Mouse (Mus musculus): Measurements from ENCODE around the gene Tmem33.

Tmem33 gene

DNA sequence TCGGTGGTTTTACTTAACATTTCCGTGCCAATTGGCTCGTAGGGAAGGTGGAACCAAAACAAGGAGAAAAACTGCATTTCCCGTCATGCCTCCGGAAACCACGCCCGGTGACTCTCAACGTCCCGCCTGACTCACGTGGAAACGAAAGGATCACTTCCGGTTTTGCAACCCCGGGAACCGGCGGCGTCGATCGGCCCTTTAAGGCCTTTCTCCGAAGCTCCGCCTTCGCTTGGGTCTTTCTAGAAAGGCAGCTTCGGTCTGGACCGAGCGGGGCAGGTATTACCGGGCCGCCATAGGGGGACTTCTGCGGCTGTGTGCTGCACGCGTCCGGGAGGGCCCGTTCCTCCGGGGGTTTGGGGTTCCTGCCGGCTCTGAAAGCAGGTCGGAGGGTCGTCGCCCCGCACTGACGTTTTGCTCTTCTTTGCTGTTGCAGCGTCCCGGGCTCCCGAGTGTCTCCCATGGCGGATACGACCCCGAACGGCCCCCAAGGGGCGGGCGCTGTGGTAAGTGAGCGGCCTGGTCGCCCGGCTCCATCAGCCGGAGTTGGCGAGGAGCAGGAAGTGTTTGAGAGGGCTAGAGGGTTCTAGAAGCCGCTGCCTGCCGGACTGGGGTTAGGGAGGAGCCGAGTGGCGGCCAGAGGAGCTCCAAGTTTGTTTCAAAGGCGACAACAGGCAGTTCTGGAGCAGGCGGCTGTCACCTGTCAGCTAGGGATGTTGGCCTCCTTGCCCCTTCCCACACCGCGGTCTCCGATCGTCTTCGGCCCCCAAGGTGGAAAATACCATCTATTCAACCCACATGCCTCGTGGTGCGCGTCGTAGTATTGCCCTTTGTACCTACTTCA is at the start of gene Tmem33:
TSS of gene Tmem33 (plus strand) at position 35 of the 841 bp plus-strand sequence.
- DNase-seq (ENCODE audit: low read depth, low spot score) = peak; percentile 96

GRCm38 (mm10) chr5:67213168-67213567 is 47.2 kb upstream of the Tmem33 start:
- DNase-seq (ENCODE audit: low read depth, low spot score) = no peak

GRCm38 (mm10) chr5:67215121-67216030 is 45.0 kb upstream of the Tmem33 start:
- DNase-seq (ENCODE audit: low read depth, low spot score) = no peak

GRCm38 (mm10) chr5:67216031-67216778 is 44.2 kb upstream of the Tmem33 start:
- no peak for DNase-seq (ENCODE audit: low read depth, low spot score)

GRCm38 (mm10) chr5:67216779-67217095 is 43.6 kb upstream of the Tmem33 start:
- DNase-seq (ENCODE audit: low read depth, low spot score) = no peak

DNA sequence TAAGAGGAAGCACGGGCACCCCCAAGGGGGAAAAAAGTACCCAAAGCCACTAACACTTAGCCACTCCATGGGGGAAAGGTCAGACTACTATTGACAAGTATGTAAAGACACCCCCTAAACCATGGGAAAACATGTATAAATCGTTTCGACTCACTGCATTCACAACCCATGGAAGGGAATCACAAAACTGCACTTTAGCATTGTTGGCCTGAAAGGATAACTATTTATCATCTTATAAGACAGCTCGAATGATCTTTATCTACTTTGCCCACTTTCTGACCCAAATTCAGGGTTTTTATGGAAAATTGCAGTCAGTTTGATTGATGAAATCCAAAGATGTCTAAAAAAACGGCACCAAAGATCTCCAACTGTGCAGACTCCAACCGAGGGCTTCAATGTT is 38.5 kb upstream of the Tmem33 start:
- DNase-seq (ENCODE audit: low read depth, low spot score) = no peak

GRCm38 (mm10) chr5:67222440-67223390 is 37.6 kb upstream of the Tmem33 start:
- DNase-seq (ENCODE audit: low read depth, low spot score) = no peak

DNA sequence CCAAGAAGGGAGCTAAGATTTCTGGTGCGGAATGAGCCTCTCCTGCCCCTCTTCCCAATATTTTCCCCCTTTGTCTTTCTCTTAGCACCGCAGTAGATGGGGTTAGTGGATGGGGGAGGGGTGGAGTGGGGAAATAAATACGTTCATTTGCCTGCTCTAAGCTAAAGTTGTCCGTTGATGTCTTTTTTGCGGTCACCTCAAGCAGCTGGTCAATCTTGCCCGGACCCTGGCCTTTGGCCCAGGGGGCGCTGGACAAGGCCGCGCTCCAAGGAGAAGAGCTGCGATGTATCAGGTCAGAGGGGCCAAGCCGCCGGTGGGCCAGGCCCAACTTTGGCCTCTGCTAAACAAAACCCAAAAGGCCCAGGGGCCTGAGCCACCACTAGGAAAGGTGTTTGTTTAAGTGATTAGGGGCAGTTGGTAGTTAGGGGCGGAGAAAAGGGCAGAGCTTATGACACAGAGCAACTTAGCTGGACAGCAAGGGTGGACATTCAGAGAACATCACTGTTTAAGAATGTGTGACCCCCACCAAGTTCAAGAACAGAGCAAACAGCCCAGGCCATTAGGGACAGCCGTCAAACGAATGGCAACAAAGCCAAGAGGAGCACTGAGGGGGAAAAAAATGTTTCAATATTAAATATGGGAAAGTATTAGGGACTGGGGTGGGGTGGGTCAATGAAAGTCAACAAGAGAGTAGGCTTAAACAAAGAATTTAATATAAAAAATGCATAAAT is 36.8 kb upstream of the Tmem33 start:
- no peak for DNase-seq (ENCODE audit: low read depth, low spot score)

GRCm38 (mm10) chr5:67224122-67224502 is 36.3 kb upstream of the Tmem33 start:
- DNase-seq (ENCODE audit: low read depth, low spot score) = no peak

DNA sequence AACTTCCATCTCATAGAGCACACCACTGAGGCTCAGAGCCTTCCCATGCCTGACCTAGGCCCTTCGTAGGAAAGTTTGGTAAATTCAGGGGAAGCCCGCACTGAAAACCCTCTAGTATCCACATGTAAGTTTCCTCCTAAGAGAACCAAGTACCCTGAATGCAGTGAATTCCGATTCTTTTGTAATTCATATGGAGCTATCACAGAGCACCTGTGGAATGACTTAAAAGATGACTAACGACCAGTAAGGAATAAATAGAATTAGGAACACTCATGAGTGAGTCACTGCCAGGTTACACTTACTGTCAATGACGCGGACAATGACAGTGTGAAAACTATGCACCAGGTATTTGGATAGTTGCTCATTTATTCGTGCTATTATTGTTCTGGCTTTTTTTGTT is 34.6 kb upstream of the Tmem33 start:
- no peak for DNase-seq (ENCODE audit: low read depth, low spot score)

GRCm38 (mm10) chr5:67227261-67227660 is 33.1 kb upstream of the Tmem33 start:
- no peak for DNase-seq (ENCODE audit: low read depth, low spot score)

GRCm38 (mm10) chr5:67227682-67228444 is 32.5 kb upstream of the Tmem33 start:
- DNase-seq (ENCODE audit: low read depth, low spot score) = no peak

DNA sequence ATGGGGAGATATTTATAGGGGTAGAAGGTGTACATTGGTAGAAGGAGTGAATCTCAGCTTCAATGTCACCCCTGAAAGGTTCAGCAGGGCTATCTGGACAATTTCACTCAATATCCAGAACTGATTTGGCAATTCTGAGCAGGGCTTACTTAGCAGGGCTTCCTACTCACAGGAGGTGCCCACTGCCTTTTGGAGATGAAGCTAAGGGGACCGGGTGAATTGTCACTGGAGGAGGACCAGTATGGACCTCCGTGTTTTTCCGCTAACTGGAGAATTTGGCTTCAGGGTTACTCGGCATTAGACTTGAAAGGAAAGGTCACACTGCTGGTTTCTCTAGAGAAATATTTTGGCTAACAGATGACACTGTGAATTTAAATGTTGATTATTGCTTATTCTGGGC is 25.7 kb upstream of the Tmem33 start:
- no peak for DNase-seq (ENCODE audit: low read depth, low spot score)

DNA sequence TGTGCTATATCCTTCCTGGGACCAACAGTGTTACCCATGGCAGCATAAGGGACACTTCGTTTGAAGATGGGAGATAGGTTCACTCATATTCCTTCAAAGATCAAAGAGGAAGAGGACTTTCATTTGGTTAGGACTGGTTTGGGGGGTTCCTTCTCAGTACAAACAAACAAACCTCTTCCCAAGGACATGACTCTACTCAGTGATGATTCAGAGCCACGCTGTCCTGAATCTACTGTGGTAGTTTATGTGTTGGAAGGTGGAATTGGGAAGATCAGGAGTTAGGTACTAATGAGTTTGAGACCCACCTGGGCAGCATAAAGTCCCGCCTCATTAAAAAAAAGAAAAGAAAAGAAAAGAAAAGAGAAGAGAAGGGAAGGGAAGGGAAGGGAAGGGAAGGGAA is 24.9 kb upstream of the Tmem33 start:
- no peak for DNase-seq (ENCODE audit: low read depth, low spot score)

DNA sequence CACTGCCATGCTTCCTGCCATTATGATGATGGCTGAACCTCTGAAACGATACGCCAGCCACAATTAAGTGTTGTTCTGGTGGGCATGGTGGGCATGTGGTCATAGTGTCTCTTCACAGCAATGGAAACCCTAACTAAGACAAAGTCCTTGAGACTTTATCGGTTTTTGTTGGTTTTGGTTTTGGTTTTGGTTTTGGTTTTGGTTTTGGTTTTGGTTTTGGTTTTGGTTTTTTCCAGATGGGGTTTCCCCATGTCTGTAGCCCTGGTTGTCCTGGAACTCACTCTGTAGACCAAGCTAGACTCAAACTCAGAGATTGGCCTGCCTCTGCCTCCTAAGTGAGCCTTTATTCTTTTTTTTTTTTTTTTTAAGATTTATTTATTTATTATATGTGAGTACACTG is 23.8 kb upstream of the Tmem33 start:
- peak; percentile 17 for DNase-seq (ENCODE audit: low read depth, low spot score)

GRCm38 (mm10) chr5:67238303-67238702 is 22.1 kb upstream of the Tmem33 start:
- DNase-seq (ENCODE audit: low read depth, low spot score) = peak; percentile 68

GRCm38 (mm10) chr5:67241713-67242112 is 18.7 kb upstream of the Tmem33 start:
- no peak for DNase-seq (ENCODE audit: low read depth, low spot score)

- DNase-seq (ENCODE audit: low read depth, low spot score) = no peak
These were observed 17.1 kb upstream of the Tmem33 start for GRCm38 (mm10) chr5:67243231-67243630.

GRCm38 (mm10) chr5:67252261-67252660 is 8.1 kb upstream of the Tmem33 start:
- DNase-seq (ENCODE audit: low read depth, low spot score) = no peak
